Mouse (Mus musculus) liver, adult 10 weeks (tissue): ENCODE data around the gene Cypt4. TPM values are rescaled to one million over a fixed set of nuclear protein-coding genes. Genes with fewer than 3 reads are reported as not detected.

Experiments used
- polyA plus RNA-seq: library from polyadenylated mRNA; stranded (reverse); fragments of 350-450 nt; fragmentation: Illumina TruSeq; extraction: RNeasy Lipid Tissue Mini Kit (QIAGEN cat#74804); gene quantifications from one replicate; pipeline ENCODE4 v1.2.3, GENCODE M21; 2014; ENCODE audit warnings: low read depth, low replicate concordance

Gene Cypt4
- not detected for polyA plus RNA-seq

GRCm38 (mm10) chr9:24624896-24625295 lies at the start of gene Cypt4:
TSS of gene Cypt4 (plus strand) at chr9:24625196.

Other genes starting within 250 kb of the Cypt4 start
- gene Dpy19l1, start 122.1 kb upstream of the Cypt4 start, polyA plus RNA-seq, result 25.2 TPM
- not detected for gene Dpy19l2, start 71.1 kb downstream of the Cypt4 start, polyA plus RNA-seq
- gene Tbx20, start 149.1 kb downstream of the Cypt4 start, polyA plus RNA-seq, result 2.0 TPM